Mouse (Mus musculus): ENCODE data around the gene Scn8a. TPM values are rescaled to one million over a fixed set of nuclear protein-coding genes. Genes with fewer than 3 reads are reported as not detected.
A peak's percentile ranks its signal among the peaks of the same experiment; 100 is the strongest.

Gene Scn8a
- polyA plus RNA-seq, 1 experiment from 2014 or later, result 2.1 TPM

DNA sequence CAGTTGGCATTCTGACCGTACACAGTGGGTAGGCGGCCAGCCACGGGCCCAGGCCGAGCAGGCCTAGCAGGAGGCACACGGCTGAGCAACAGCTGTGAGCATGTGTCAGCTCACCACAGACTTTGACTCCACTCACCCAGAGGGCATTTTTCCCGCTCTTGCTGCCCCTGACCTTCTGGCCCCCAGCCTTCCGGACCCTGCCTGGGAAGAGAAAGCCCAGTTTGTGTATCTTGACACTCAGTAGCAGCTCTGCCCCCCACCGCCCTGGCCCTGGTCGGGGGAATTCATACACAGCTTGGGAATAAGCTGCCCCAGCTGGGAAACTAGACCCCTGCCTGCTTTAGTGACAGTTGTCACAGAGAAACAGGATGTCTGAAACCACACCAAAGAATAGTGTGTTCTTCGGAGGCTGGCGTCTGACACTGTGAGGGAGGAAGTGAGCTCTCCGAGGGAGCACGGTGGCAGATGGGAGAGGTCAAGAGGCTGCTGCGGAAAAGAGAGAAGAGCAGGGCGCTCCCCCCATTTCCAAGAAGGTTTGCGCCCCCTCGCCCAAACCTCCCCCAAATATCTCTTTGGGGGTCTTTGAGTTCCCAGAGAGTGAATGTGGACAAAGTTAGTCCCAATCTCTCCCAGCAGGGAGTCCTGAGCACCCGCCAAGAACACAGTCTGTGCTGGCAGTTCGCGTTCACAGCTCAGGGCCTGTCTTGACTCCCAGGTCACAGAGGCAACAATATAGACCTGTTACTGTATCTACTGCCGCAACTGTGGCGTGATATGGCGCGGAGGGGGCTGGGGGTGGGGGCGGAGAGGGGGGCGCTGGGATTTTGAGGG is 24.4 kb upstream of the Scn8a start:
- no peaks in the 10 kb centered on the region for H3K9me3 ChIP-seq
- H3K4me3 ChIP-seq (replicated peaks), result no peak overlapping the region
- H3K36me3 ChIP-seq, result no peaks in the 10 kb centered on the region
- no peak overlapping the region for H3K4me2 ChIP-seq (replicated peaks)
- H3K4me1 ChIP-seq (replicated peaks), result peaks cover 7% of the 10 kb centered on the region
- H3K27ac ChIP-seq, result peak overlapping the region; percentile 44; the same call in 1 of the 2 replicates
- WGBS, result 49% methylated on average over 26 of the region's 26 CpGs
- H3K9ac ChIP-seq, result 0 out of 2 replicates have a peak overlapping the region, but pooled peaks have one; percentile 5
- no peaks in the 10 kb centered on the region for H3K27me3 ChIP-seq (replicated peaks)
- no peak for ATAC-seq

DNA sequence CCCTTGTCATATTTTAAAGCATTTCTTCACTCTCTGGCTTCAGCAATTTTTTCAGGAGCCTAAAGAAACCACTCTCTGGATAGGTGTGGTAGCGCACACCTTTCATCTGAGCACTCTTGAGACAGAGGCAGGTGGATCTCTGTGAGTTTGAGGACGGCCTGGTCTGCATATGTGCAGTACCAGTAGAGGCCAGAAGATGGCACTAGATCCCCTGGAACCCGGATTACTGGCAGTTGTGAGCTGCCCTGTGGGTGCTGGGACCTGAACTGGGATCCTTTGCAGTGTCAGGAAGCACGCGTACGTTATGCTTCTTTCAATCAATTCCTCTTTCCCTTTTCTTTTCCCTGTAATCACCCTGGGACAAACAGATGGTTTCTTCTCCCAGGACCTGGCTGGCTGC is 22.5 kb upstream of the Scn8a start:
- Histone ChIP-seq H3K36me3 (no peaks in the 10 kb centered on the region), H3K4me3 (replicated peaks) (no peak overlapping the region), H3K27ac (no peak overlapping the region), H3K27me3 (replicated peaks) (no peaks in the 10 kb centered on the region), H3K4me1 (replicated peaks) (peaks cover 7% of the 10 kb centered on the region), H3K9me3 (no peaks in the 10 kb centered on the region), H3K4me2 (replicated peaks) (no peak overlapping the region), H3K9ac (no peak overlapping the region)
- 89% methylated on average over 6 of the region's 6 CpGs for WGBS
- ATAC-seq, result no peak

DNA sequence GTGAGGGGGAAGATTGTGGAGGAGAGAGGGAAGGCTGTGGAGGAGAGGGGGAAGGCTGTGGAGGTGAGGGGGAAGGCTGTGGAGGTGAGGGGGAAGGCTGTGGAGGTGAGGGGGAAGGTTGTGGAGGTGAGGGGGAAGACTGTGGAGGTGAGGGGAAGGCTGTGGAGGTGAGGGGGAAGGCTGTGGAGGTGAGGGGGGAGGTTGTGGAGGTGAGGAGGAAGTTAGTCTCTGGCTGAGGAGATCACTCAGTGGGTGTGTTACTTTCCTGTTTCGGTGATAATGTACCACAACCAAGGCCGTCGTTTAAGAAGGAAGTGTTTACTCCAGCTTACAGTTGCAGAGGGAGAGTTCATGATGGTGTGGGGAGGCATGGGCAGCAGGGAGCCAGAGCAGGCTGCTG is 12.1 kb upstream of the Scn8a start:
- 55% methylated on average over 3 of the region's 3 CpGs for WGBS
- Histone ChIP-seq H3K4me1 (replicated peaks) (no peaks in the 10 kb centered on the region), H3K4me3 (replicated peaks) (no peak overlapping the region), H3K27me3 (replicated peaks) (no peaks in the 10 kb centered on the region), H3K9me3 (no peaks in the 10 kb centered on the region), H3K4me2 (replicated peaks) (no peak overlapping the region), H3K27ac (no peak overlapping the region), H3K36me3 (no peaks in the 10 kb centered on the region), H3K9ac (no peak overlapping the region)
- no peak for ATAC-seq

DNA sequence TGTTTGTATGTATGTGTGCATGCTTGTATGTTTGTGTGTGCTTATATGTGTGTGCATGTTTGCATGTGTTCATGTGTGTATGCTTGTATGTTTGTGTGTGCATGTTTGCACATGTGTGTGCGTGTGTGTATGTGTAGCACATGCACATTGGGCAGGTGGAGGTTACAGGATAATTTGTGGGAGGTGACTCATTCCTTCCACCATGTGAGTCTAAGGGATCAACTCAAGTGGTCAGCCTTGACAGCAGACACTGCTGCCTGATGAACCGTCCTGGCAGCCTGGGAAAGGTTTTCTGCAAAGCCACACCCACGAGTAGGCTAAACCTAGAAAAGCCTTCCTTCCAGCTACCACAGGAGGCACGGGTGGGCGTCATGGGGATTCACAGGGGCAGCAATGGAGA is 8.8 kb upstream of the Scn8a start:
- H3K4me3 ChIP-seq (replicated peaks), result no peak overlapping the region
- H3K4me2 ChIP-seq (replicated peaks), result no peak overlapping the region
- H3K9ac ChIP-seq, result no peak overlapping the region
- H3K36me3 ChIP-seq, result no peaks in the 10 kb centered on the region
- H3K27me3 ChIP-seq (replicated peaks), result no peaks in the 10 kb centered on the region
- no peak for ATAC-seq
- H3K4me1 ChIP-seq (replicated peaks), result no peaks in the 10 kb centered on the region
- 37% methylated on average over 5 of the region's 5 CpGs for WGBS
- no peaks in the 10 kb centered on the region for H3K9me3 ChIP-seq
- H3K27ac ChIP-seq, result no peak overlapping the region

DNA sequence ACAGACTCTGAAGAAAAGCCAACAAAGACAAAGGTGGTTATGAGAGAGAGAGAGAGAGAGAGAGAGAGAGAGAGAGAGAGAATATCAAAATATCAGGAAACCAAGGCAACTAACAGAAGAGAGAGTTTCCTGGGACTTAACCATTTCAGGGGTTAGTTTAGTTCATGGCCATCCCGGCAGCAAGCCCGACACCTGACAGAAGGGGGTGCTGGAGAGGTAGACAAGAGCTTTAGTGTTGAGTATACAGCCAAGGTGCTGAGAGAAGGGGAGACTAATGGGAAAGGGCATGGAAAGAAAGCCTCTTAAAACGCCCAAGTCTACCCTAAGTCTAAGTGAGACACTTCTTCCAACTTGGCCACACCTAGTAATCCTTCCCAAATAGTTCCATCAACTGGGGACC is 4.1 kb upstream of the Scn8a start:
- no peaks in the 10 kb centered on the region for H3K9me3 ChIP-seq
- no peak overlapping the region for H3K27ac ChIP-seq
- no peak overlapping the region for H3K4me2 ChIP-seq (replicated peaks)
- WGBS, result 50% methylated on average over 3 of the region's 3 CpGs
- H3K27me3 ChIP-seq (replicated peaks), result peaks cover 11% of the 10 kb centered on the region
- H3K9ac ChIP-seq, result no peak overlapping the region
- H3K4me3 ChIP-seq (replicated peaks), result no peak overlapping the region
- H3K36me3 ChIP-seq, result no peaks in the 10 kb centered on the region
- no peak for ATAC-seq
- H3K4me1 ChIP-seq (replicated peaks), result peaks cover 8% of the 10 kb centered on the region; the same call in 1 of the 2 replicates

DNA sequence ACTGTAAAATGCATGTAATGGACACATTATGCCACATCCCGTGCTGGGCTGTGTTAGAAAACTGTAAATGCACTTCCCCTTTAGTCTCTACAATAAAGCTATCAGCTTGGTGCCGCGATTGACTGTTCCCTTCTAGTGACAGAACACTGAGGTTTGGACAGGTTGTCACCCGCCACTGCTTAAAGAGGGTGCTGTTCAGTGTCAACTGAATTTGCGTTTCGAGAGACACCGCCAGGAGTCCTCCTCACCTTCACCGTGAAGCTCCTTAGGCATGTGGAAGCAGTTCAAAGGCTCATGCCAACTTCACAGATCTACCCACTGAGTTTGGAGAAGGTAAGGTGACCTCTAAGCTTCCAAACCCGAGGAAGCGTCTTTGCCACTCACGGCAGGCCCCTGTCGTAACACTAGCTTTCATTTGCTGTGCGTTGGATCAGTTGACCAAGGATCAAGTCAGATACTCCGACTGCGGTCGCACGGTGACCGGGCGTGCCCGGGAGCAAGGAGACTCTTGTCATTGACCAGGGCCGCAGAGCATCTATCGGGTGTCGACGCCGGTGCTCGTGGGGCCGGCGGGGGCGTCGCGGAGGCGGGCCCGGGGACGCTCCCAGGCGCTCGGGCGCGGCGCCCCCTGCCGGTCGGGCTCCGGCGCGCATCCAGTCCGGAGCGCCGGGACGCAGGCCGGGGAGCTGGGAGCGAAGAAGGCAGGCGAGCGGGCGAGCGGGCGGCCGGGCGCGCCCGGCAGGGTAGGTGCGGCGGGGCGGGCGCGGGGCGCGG is 530 bp downstream of the Scn8a start:
- H3K9me3 ChIP-seq, result no peaks in the 10 kb centered on the region
- peaks cover 32% of the 10 kb centered on the region for H3K27me3 ChIP-seq (replicated peaks)
- H3K4me3 ChIP-seq (replicated peaks), result peak overlapping the region; percentile 69
- ATAC-seq, result peak; percentile 82
- no peaks in the 10 kb centered on the region for H3K36me3 ChIP-seq
- 3% methylated on average over 56 of the region's 66 CpGs for WGBS
- H3K9ac ChIP-seq, result peak overlapping the region; percentile 32; the same call in 1 of the 2 replicates
- no peak overlapping the region for H3K27ac ChIP-seq
- H3K4me1 ChIP-seq (replicated peaks), result peaks cover 15% of the 10 kb centered on the region
- H3K4me2 ChIP-seq (replicated peaks), result peak overlapping the region; percentile 92

DNA sequence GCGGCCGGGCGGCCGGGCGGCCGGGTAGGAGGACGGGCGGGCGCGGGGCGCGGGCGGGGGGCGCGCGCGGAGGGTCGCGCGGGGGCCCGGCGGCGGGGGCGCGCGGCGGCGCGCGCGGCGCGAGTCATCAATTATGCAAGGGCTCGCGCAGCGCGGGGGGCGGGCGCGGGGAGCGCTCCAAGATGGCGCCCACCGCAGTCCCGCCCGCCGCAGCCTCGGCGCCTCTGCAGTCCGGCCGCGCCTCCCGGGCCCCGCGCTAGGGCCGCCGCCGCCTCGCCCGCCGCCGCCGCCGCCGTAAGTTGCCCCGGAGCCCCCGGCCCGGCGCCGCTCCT is 1.1 kb downstream of the Scn8a start:
- Histone ChIP-seq H3K27me3 (replicated peaks) (peaks cover 32% of the 10 kb centered on the region), H3K4me1 (replicated peaks) (peaks cover 15% of the 10 kb centered on the region), H3K4me2 (replicated peaks) (peak overlapping the region; percentile 92), H3K9ac (peak overlapping the region; percentile 54), H3K4me3 (replicated peaks) (peak overlapping the region; percentile 69), H3K27ac (no peak overlapping the region), H3K36me3 (no peaks in the 10 kb centered on the region), H3K9me3 (no peaks in the 10 kb centered on the region)
- ATAC-seq, result peak; percentile 81
- 7% methylated on average over 3 of the region's 69 CpGs for WGBS

DNA sequence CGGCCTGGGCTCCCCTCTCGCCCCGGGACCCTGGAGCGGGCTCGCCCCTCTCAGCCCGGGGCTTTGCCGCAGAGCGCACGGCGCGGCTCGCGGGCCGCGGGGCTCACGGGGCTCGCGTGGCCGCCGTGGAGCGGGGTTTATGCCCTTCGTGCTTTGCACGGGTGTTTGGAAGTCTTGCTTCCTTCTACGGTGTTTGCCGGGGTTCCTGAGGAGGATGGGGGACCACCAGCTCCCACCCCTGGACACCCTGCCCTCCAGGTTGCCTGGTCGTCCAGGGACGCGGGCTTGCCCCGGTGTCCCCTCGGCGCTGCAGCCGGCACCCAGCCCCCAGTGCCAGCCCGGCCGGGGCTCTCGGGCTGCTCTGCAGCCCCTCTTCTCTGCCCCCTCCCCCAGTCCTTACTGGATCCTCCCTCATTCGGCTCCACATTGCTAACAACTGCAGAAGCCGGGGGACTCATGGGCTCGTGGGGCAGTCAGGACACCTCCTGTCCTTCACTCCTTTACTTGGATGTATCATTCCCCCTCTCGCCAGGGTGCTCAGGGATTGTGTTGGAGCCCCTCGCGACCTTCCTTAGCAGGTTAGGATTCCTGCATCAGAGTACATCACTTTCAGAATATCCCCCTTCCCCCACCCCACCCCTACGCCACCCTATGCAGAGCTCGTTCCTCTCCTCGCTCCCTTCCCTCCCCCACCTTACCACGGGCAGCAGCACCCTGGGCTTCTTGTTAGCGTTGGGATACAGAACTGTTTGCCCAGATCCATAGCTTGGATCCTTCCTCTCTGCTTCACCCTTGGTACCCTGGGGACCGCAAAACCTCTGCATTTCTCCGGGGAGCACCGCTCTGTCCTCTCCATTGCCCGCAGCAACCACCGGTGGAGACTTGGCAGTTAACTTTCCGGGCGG is 1.7 kb downstream of the Scn8a start:
- no peaks in the 10 kb centered on the region for H3K9me3 ChIP-seq
- H3K9ac ChIP-seq, result peak overlapping the region; percentile 54
- H3K4me3 ChIP-seq (replicated peaks), result peak overlapping the region; percentile 69
- no peak overlapping the region for H3K27ac ChIP-seq
- H3K27me3 ChIP-seq (replicated peaks), result peaks cover 32% of the 10 kb centered on the region
- ATAC-seq, result peak; percentile 68
- under 1% methylated on average over 50 of the region's 53 CpGs for WGBS
- H3K4me1 ChIP-seq (replicated peaks), result peaks cover 15% of the 10 kb centered on the region
- peak overlapping the region; percentile 92 for H3K4me2 ChIP-seq (replicated peaks)
- H3K36me3 ChIP-seq, result no peaks in the 10 kb centered on the region

DNA sequence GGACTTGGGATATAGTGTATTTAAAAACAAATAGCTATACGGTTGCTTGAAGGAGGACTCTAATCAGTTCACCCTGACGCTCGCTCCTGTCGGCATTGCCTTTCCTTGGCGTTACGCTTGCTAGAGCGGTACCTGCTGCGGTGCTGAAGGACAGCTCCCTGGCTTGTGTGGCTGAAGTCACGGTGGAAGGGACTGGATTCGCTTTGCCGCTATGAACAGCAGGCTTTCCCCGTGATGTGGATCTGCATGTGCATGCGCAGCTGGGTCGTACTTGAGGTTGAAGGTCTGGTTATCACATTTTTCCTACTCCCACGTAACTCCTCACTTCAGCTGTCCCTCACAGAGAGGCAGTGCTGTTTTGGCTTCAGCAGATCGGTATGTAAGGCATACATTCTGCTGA is 3.5 kb downstream of the Scn8a start:
- Histone ChIP-seq H3K9ac (no peak overlapping the region), H3K4me3 (replicated peaks) (no peak overlapping the region), H3K4me2 (replicated peaks) (no peak overlapping the region), H3K36me3 (no peaks in the 10 kb centered on the region), H3K27me3 (replicated peaks) (peaks cover 32% of the 10 kb centered on the region), H3K9me3 (no peaks in the 10 kb centered on the region), H3K27ac (no peak overlapping the region), H3K4me1 (replicated peaks) (peaks cover 15% of the 10 kb centered on the region)
- 1% methylated on average over 16 of the region's 16 CpGs for WGBS
- peak; percentile 65; the same call in 1 of the 2 replicates for ATAC-seq

DNA sequence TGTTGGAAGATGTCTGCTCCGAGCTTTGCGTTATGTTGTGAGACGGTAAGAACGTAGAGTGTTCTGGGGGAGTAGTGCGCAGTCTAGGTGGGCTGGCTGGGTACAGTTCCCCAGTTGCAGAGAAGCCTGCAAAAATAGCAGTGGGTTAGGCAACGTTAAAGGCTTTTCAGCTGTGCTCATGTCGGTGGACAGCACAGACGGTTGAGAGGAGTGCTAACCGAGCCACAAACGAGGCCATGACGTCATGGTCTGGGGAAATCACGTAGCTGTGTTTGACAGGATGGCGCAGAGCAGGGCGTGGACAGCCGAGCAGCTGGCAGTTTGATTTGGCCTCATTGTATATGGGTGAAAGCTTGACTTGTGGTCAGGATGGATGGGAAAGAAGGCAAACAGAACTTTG is 9.4 kb downstream of the Scn8a start:
- Histone ChIP-seq H3K27ac (no peak overlapping the region), H3K4me3 (replicated peaks) (no peak overlapping the region), H3K4me2 (replicated peaks) (no peak overlapping the region), H3K36me3 (no peaks in the 10 kb centered on the region), H3K4me1 (replicated peaks) (no peaks in the 10 kb centered on the region), H3K27me3 (replicated peaks) (no peaks in the 10 kb centered on the region), H3K9me3 (no peaks in the 10 kb centered on the region), H3K9ac (no peak overlapping the region)
- 63% methylated on average over 15 of the region's 15 CpGs for WGBS
- no peak for ATAC-seq

DNA sequence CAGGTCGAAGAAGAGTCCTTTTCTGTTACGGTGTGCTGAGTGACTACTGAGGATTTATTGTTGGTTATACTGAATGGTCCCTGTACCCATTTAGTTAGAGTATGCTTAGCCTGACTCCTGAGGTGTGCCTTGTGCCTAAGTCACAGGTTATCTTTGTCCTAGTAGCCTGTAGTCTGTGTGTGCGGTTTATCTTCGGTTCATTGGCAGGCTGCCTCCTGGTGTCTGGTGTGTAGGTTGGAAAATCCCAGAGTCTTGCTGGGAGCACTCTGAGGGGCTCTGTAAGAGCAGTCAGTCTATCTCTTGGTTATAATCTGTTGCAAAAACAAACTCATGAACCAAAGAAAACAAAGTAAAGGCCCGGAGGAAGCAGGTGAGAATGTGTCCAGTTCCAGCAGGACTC is 11.7 kb downstream of the Scn8a start:
- Histone ChIP-seq H3K27me3 (replicated peaks) (no peaks in the 10 kb centered on the region), H3K9me3 (no peaks in the 10 kb centered on the region), H3K36me3 (no peaks in the 10 kb centered on the region), H3K4me2 (replicated peaks) (no peak overlapping the region), H3K4me3 (replicated peaks) (no peak overlapping the region), H3K4me1 (replicated peaks) (no peaks in the 10 kb centered on the region), H3K27ac (no peak overlapping the region), H3K9ac (no peak overlapping the region)
- 85% methylated on average over 5 of the region's 5 CpGs for WGBS
- no peak for ATAC-seq

DNA sequence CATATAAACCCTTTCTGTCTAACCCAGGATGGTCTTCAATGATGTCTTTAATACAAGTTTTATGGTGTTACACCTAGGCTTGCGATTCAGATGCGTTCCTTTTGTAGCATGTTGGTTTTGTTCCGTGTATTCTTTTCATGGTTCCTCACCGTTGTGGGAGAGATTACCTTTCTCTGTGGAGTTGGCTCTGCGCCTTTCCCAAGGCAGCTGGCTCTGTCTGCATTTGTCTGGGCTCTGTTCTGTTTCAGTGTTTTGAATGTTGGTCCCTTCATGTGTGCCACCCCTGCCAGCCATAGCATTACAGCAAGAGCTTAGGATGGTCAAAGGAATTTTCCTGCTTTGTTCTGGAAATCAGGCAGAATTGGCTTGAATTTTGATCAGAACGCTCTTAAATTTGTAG is 14.8 kb downstream of the Scn8a start:
- WGBS, result 93% methylated on average over 6 of the region's 6 CpGs
- H3K4me3 ChIP-seq (replicated peaks), result no peak overlapping the region

More for the DNA sequence above, 14.8 kb downstream of the Scn8a start:
- no peak overlapping the region for H3K9ac ChIP-seq
- H3K27me3 ChIP-seq (replicated peaks), result no peaks in the 10 kb centered on the region
- H3K36me3 ChIP-seq, result no peaks in the 10 kb centered on the region
- no peak overlapping the region for H3K4me2 ChIP-seq (replicated peaks)
- H3K9me3 ChIP-seq, result no peaks in the 10 kb centered on the region
- no peak for ATAC-seq
- no peak overlapping the region for H3K27ac ChIP-seq
- no peaks in the 10 kb centered on the region for H3K4me1 ChIP-seq (replicated peaks)
